Mouse (Mus musculus): ENCODE results near the gene Sstr2. TPM values are rescaled to one million over a fixed set of nuclear protein-coding genes. Genes with fewer than 3 reads are reported as not detected.

The Sstr2 gene
- total RNA-seq (2017) = 3.2 and 5.6 TPM in 2 replicates

- ATAC-seq (replicated peaks; ENCODE audit: low read depth, poor library complexity, severe bottlenecking) = peak; percentile 36
Measured at GRCm38 (mm10) chr11:113618672-113619419, at the start of gene Sstr2. TSS of gene Sstr2 (plus strand) at chr11:113619342.

- no peak for ATAC-seq (replicated peaks; ENCODE audit: low read depth, poor library complexity, severe bottlenecking)
Measured at GRCm38 (mm10) chr11:113571616-113572015, 47.5 kb upstream of the Sstr2 start.

- ATAC-seq (replicated peaks; ENCODE audit: low read depth, poor library complexity, severe bottlenecking) = no peak
Measured at GRCm38 (mm10) chr11:113572641-113573040, 46.5 kb upstream of the Sstr2 start.

GRCm38 (mm10) chr11:113577221-113577620, 41.9 kb upstream of the Sstr2 start:
- no peak for ATAC-seq (replicated peaks; ENCODE audit: low read depth, poor library complexity, severe bottlenecking)

- no peak for ATAC-seq (replicated peaks; ENCODE audit: low read depth, poor library complexity, severe bottlenecking)
Measured at GRCm38 (mm10) chr11:113583879-113584661, 35.1 kb upstream of the Sstr2 start.

GRCm38 (mm10) chr11:113586423-113586822, 32.7 kb upstream of the Sstr2 start:
- ATAC-seq (replicated peaks; ENCODE audit: low read depth, poor library complexity, severe bottlenecking) = no peak

- no peak for ATAC-seq (replicated peaks; ENCODE audit: low read depth, poor library complexity, severe bottlenecking)
Measured at GRCm38 (mm10) chr11:113588936-113589335, 30.2 kb upstream of the Sstr2 start.

GRCm38 (mm10) chr11:113595144-113595543, 24.0 kb upstream of the Sstr2 start:
- ATAC-seq (replicated peaks; ENCODE audit: low read depth, poor library complexity, severe bottlenecking) = no peak

- ATAC-seq (replicated peaks; ENCODE audit: low read depth, poor library complexity, severe bottlenecking) = no peak
Measured at GRCm38 (mm10) chr11:113597632-113598031, 21.5 kb upstream of the Sstr2 start.

- ATAC-seq (replicated peaks; ENCODE audit: low read depth, poor library complexity, severe bottlenecking) = no peak
Measured at GRCm38 (mm10) chr11:113600526-113601245, 18.5 kb upstream of the Sstr2 start.

GRCm38 (mm10) chr11:113601616-113602343, 17.4 kb upstream of the Sstr2 start:
- no peak for ATAC-seq (replicated peaks; ENCODE audit: low read depth, poor library complexity, severe bottlenecking)

GRCm38 (mm10) chr11:113607556-113607955, 11.6 kb upstream of the Sstr2 start:
- no peak for ATAC-seq (replicated peaks; ENCODE audit: low read depth, poor library complexity, severe bottlenecking)

- no peak for ATAC-seq (replicated peaks; ENCODE audit: low read depth, poor library complexity, severe bottlenecking)
Measured at GRCm38 (mm10) chr11:113609581-113609980, 9.6 kb upstream of the Sstr2 start.

GRCm38 (mm10) chr11:113610266-113610665, 8.9 kb upstream of the Sstr2 start:
- ATAC-seq (replicated peaks; ENCODE audit: low read depth, poor library complexity, severe bottlenecking) = no peak

GRCm38 (mm10) chr11:113611112-113611646, 8.0 kb upstream of the Sstr2 start:
- ATAC-seq (replicated peaks; ENCODE audit: low read depth, poor library complexity, severe bottlenecking) = no peak

GRCm38 (mm10) chr11:113611664-113612611, 7.2 kb upstream of the Sstr2 start:
- ATAC-seq (replicated peaks; ENCODE audit: low read depth, poor library complexity, severe bottlenecking) = peak; percentile 73

- peak; percentile 58 for ATAC-seq (replicated peaks; ENCODE audit: low read depth, poor library complexity, severe bottlenecking)
Measured at GRCm38 (mm10) chr11:113614476-113614875, 4.7 kb upstream of the Sstr2 start.

- peak; percentile 57 for ATAC-seq (replicated peaks; ENCODE audit: low read depth, poor library complexity, severe bottlenecking)
Measured at GRCm38 (mm10) chr11:113617132-113617911, 1.8 kb upstream of the Sstr2 start.

Data from common myeloid progenitor, adult 5-6 weeks (primary cell).